Mouse (Mus musculus): ENCODE measurements around the gene Gsn. TPM values are rescaled to one million over a fixed set of nuclear protein-coding genes. Genes with fewer than 3 reads are reported as not detected.
A peak's percentile ranks its signal among the peaks of the same experiment; 100 is the strongest.

The Gsn gene
- polyA plus RNA-seq, 1 experiment from 2014 or later = 13.7 TPM

- H3K27me3 ChIP-seq (ENCODE audit: low read depth, poor library complexity, severe bottlenecking) = peaks cover 44% of the 10 kb centered on the region
- no peak overlapping the region for H3K4me3 ChIP-seq
- no peaks in the 10 kb centered on the region for H3K9me3 ChIP-seq (replicated peaks)
- DNase-seq (ENCODE audit: low spot score) = no peak
- no peaks in the 10 kb centered on the region for H3K36me3 ChIP-seq
- peaks cover 11% of the 10 kb centered on the region for H3K4me1 ChIP-seq
- H3K27ac ChIP-seq (replicated peaks) = no peak overlapping the region
- WGBS = 87% methylated on average over 10 of the region's 10 CpGs
Measured at GRCm38 (mm10) chr2:35322404-35323164, 66.4 kb downstream of the Gsn start.

- H3K4me1 ChIP-seq = peaks cover 11% of the 10 kb centered on the region
- no peak overlapping the region for H3K4me3 ChIP-seq
- peaks cover 50% of the 10 kb centered on the region for H3K27me3 ChIP-seq (ENCODE audit: low read depth, poor library complexity, severe bottlenecking)
- no peaks in the 10 kb centered on the region for H3K36me3 ChIP-seq
- DNase-seq (ENCODE audit: low spot score) = no peak
- H3K9me3 ChIP-seq (replicated peaks) = no peaks in the 10 kb centered on the region
- H3K27ac ChIP-seq (replicated peaks) = no peak overlapping the region
- WGBS = 82% methylated on average over 10 of the region's 10 CpGs
Measured at GRCm38 (mm10) chr2:35325930-35326329, 69.8 kb downstream of the Gsn start.

GRCm38 (mm10) chr2:35326931-35327330 is 70.8 kb downstream of the Gsn start:
- no peaks in the 10 kb centered on the region for H3K36me3 ChIP-seq
- no peak overlapping the region for H3K4me3 ChIP-seq
- peaks cover 47% of the 10 kb centered on the region for H3K27me3 ChIP-seq (ENCODE audit: low read depth, poor library complexity, severe bottlenecking)
- H3K9me3 ChIP-seq (replicated peaks) = no peaks in the 10 kb centered on the region
- H3K4me1 ChIP-seq = peaks cover 11% of the 10 kb centered on the region
- H3K27ac ChIP-seq (replicated peaks) = no peak overlapping the region
- DNase-seq (ENCODE audit: low spot score) = no peak
- WGBS = 60% methylated on average over 1 of the region's 1 CpGs

GRCm38 (mm10) chr2:35327583-35327982 is 71.4 kb downstream of the Gsn start:
- Histone ChIP-seq H3K36me3 (no peaks in the 10 kb centered on the region), H3K4me1 (peaks cover 11% of the 10 kb centered on the region), H3K9me3 (replicated peaks) (no peaks in the 10 kb centered on the region), H3K27me3 (ENCODE audit: low read depth, poor library complexity, severe bottlenecking) (peaks cover 42% of the 10 kb centered on the region), H3K4me3 (no peak overlapping the region), H3K27ac (replicated peaks) (no peak overlapping the region)
- WGBS = 67% methylated on average over 10 of the region's 10 CpGs
- no peak for DNase-seq (ENCODE audit: low spot score)

GRCm38 (mm10) chr2:35328064-35328792 is 72.0 kb downstream of the Gsn start:
- Histone ChIP-seq H3K36me3 (no peaks in the 10 kb centered on the region), H3K9me3 (replicated peaks) (no peaks in the 10 kb centered on the region)
- WGBS = 35% methylated on average over 11 of the region's 11 CpGs

GRCm38 (mm10) chr2:35329061-35329460 is 72.9 kb downstream of the Gsn start:
- 83% methylated on average over 2 of the region's 2 CpGs for WGBS
- Histone ChIP-seq H3K27ac (replicated peaks) (no peak overlapping the region), H3K4me1 (peaks cover 12% of the 10 kb centered on the region)

More at GRCm38 (mm10) chr2:35328064-35328792, 72.0 kb downstream of the Gsn start:
- no peak for DNase-seq (ENCODE audit: low spot score)
- Histone ChIP-seq H3K27me3 (ENCODE audit: low read depth, poor library complexity, severe bottlenecking) (peaks cover 38% of the 10 kb centered on the region), H3K27ac (replicated peaks) (no peak overlapping the region), H3K4me1 (peaks cover 11% of the 10 kb centered on the region), H3K4me3 (no peak overlapping the region)

GRCm38 (mm10) chr2:35331205-35331604 is 75.0 kb downstream of the Gsn start:
- no peaks in the 10 kb centered on the region for H3K9me3 ChIP-seq (replicated peaks)
- H3K27me3 ChIP-seq (ENCODE audit: low read depth, poor library complexity, severe bottlenecking) = peaks cover 26% of the 10 kb centered on the region
- no peak for DNase-seq (ENCODE audit: low spot score)
- WGBS = 68% methylated on average over 2 of the region's 2 CpGs
- H3K4me1 ChIP-seq = peaks cover 31% of the 10 kb centered on the region
- H3K4me3 ChIP-seq = no peak overlapping the region
- no peaks in the 10 kb centered on the region for H3K36me3 ChIP-seq
- no peak overlapping the region for H3K27ac ChIP-seq (replicated peaks)

More at GRCm38 (mm10) chr2:35329061-35329460, 72.9 kb downstream of the Gsn start:
- no peaks in the 10 kb centered on the region for H3K36me3 ChIP-seq
- no peaks in the 10 kb centered on the region for H3K9me3 ChIP-seq (replicated peaks)
- H3K27me3 ChIP-seq (ENCODE audit: low read depth, poor library complexity, severe bottlenecking) = peaks cover 30% of the 10 kb centered on the region
- no peak for DNase-seq (ENCODE audit: low spot score)
- no peak overlapping the region for H3K4me3 ChIP-seq

- peaks cover 31% of the 10 kb centered on the region for H3K4me1 ChIP-seq
- H3K36me3 ChIP-seq = no peaks in the 10 kb centered on the region
- peaks cover 20% of the 10 kb centered on the region for H3K27me3 ChIP-seq (ENCODE audit: low read depth, poor library complexity, severe bottlenecking)
- no peak for DNase-seq (ENCODE audit: low spot score)
- H3K4me3 ChIP-seq = no peak overlapping the region
- no peaks in the 10 kb centered on the region for H3K9me3 ChIP-seq (replicated peaks)
- H3K27ac ChIP-seq (replicated peaks) = no peak overlapping the region
Measured at GRCm38 (mm10) chr2:35333670-35334069, 77.5 kb downstream of the Gsn start.

- peaks cover 20% of the 10 kb centered on the region for H3K27me3 ChIP-seq (ENCODE audit: low read depth, poor library complexity, severe bottlenecking)
- no peaks in the 10 kb centered on the region for H3K36me3 ChIP-seq
- no peaks in the 10 kb centered on the region for H3K9me3 ChIP-seq (replicated peaks)
- peaks cover 31% of the 10 kb centered on the region for H3K4me1 ChIP-seq
- 8% methylated on average over 7 of the region's 7 CpGs for WGBS
- no peak for DNase-seq (ENCODE audit: low spot score)
- H3K4me3 ChIP-seq = peak overlapping the region; percentile 72
- H3K27ac ChIP-seq (replicated peaks) = 0 out of 2 replicates have a peak overlapping the region, but pooled peaks have one; percentile 83
Measured at GRCm38 (mm10) chr2:35335620-35336019, 79.4 kb downstream of the Gsn start.

GRCm38 (mm10) chr2:35336388-35337280 is 80.5 kb downstream of the Gsn start, which contains the start of gene Stom:
Gene Stom (minus strand): TSS chr2:35336976.
- under 1% methylated on average over 45 of the region's 45 CpGs for WGBS
- H3K27ac ChIP-seq (replicated peaks) = peak within 1 kb of the TSS; percentile 83
- DNase-seq (ENCODE audit: low spot score) = peak; percentile 99

GRCm38 (mm10) chr2:35337419-35337818 is 81.2 kb downstream of the Gsn start:
- peak overlapping the region; percentile 83 for H3K27ac ChIP-seq (replicated peaks)
- H3K9me3 ChIP-seq (replicated peaks) = no peaks in the 10 kb centered on the region
- peak overlapping the region; percentile 72 for H3K4me3 ChIP-seq
- H3K36me3 ChIP-seq = no peaks in the 10 kb centered on the region
- peaks cover 20% of the 10 kb centered on the region for H3K27me3 ChIP-seq (ENCODE audit: low read depth, poor library complexity, severe bottlenecking)
- 46% methylated on average over 10 of the region's 10 CpGs for WGBS
- H3K4me1 ChIP-seq = peaks cover 31% of the 10 kb centered on the region
- DNase-seq (ENCODE audit: low spot score) = no peak

More at GRCm38 (mm10) chr2:35336388-35337280, 80.5 kb downstream of the Gsn start, which contains the start of gene Stom:
- Histone ChIP-seq H3K27me3 (ENCODE audit: low read depth, poor library complexity, severe bottlenecking) (peaks cover 20% of the 10 kb centered on the region), H3K9me3 (replicated peaks) (no peaks in the 10 kb centered on the region), H3K4me1 (peaks cover 31% of the 10 kb centered on the region), H3K4me3 (peak within 1 kb of the TSS; percentile 72), H3K36me3 (no peaks in the 10 kb centered on the region)

- no peaks in the 10 kb centered on the region for H3K36me3 ChIP-seq
- 87% methylated on average over 1 of the region's 1 CpGs for WGBS
- no peak for DNase-seq (ENCODE audit: low spot score)
- peaks cover 20% of the 10 kb centered on the region for H3K27me3 ChIP-seq (ENCODE audit: low read depth, poor library complexity, severe bottlenecking)
- peaks cover 31% of the 10 kb centered on the region for H3K4me1 ChIP-seq
- no peak overlapping the region for H3K4me3 ChIP-seq
- no peaks in the 10 kb centered on the region for H3K9me3 ChIP-seq (replicated peaks)
- no peak overlapping the region for H3K27ac ChIP-seq (replicated peaks)
Measured at GRCm38 (mm10) chr2:35338036-35338435, 81.9 kb downstream of the Gsn start.

Measured in midbrain, embryonic 10.5 days (tissue).